Mouse (Mus musculus): Measurements from ENCODE around the gene Gcnt3. TPM values are rescaled to one million over a fixed set of nuclear protein-coding genes. Genes with fewer than 3 reads are reported as not detected.

The Gcnt3 gene
- polyA plus RNA-seq, 1 experiment = 5.6 TPM

- H3K27ac ChIP-seq (ENCODE audit: insufficient read depth, low read depth, low read length) = no peak overlapping the region
- H3K4me1 ChIP-seq (ENCODE audit: control insufficient read depth, insufficient read depth, insufficient read length, low read length) = peaks cover 2% of the 10 kb centered on the region; the same call in 1 of the 2 replicates
- peaks cover 42% of the 10 kb centered on the region for H3K36me3 ChIP-seq (ENCODE audit: control insufficient read depth, insufficient read depth, low read length)
- 86% methylated on average over 14 of the region's 14 CpGs for WGBS
- no peak for TF ChIP-seq CTCF (IDR thresholded peaks at IDR 0.05; ENCODE audit: extremely low read depth, insufficient read length, insufficient replicate concordance, low read depth, low read length)
- TF ChIP-seq POLR2A (IDR thresholded peaks at IDR 0.05; ENCODE audit: low read depth, low read length) = no peak
- no peaks in the 10 kb centered on the region for H3K27me3 ChIP-seq (ENCODE audit: control insufficient read depth, insufficient read depth, low read length)
- no peak overlapping the region for H3K4me3 ChIP-seq (ENCODE audit: low read depth, low read length)
Observed at GRCm38 (mm10) chr9:70007506-70008248, 30.2 kb downstream of the Gcnt3 start.

GRCm38 (mm10) chr9:70006984-70007383 lies 30.9 kb downstream of the Gcnt3 start:
- Histone ChIP-seq H3K27ac (ENCODE audit: insufficient read depth, low read depth, low read length) (no peak overlapping the region), H3K36me3 (ENCODE audit: control insufficient read depth, insufficient read depth, low read length) (peaks cover 46% of the 10 kb centered on the region), H3K4me3 (ENCODE audit: low read depth, low read length) (no peak overlapping the region), H3K4me1 (ENCODE audit: control insufficient read depth, insufficient read depth, insufficient read length, low read length) (peaks cover 2% of the 10 kb centered on the region; the same call in 1 of the 2 replicates), H3K27me3 (ENCODE audit: control insufficient read depth, insufficient read depth, low read length) (no peaks in the 10 kb centered on the region)
- TF ChIP-seq POLR2A (IDR thresholded peaks at IDR 0.05; ENCODE audit: low read depth, low read length) (no peak), CTCF (IDR thresholded peaks at IDR 0.05; ENCODE audit: extremely low read depth, insufficient read length, insufficient replicate concordance, low read depth, low read length) (no peak)
- 82% methylated on average over 5 of the region's 5 CpGs for WGBS

- TF ChIP-seq CTCF (IDR thresholded peaks at IDR 0.05; ENCODE audit: extremely low read depth, insufficient read length, insufficient replicate concordance, low read depth, low read length) (no peak), POLR2A (IDR thresholded peaks at IDR 0.05; ENCODE audit: low read depth, low read length) (no peak)
- H3K4me1 ChIP-seq (ENCODE audit: control insufficient read depth, insufficient read depth, insufficient read length, low read length) = peaks cover 2% of the 10 kb centered on the region; the same call in 1 of the 2 replicates
- H3K27me3 ChIP-seq (ENCODE audit: control insufficient read depth, insufficient read depth, low read length) = no peaks in the 10 kb centered on the region
- peaks cover 62% of the 10 kb centered on the region for H3K36me3 ChIP-seq (ENCODE audit: control insufficient read depth, insufficient read depth, low read length)
- H3K27ac ChIP-seq (ENCODE audit: insufficient read depth, low read depth, low read length) = peak overlapping the region; percentile 42; the same call in 1 of the 2 replicates
- no peak overlapping the region for H3K4me3 ChIP-seq (ENCODE audit: low read depth, low read length)
- 34% methylated on average over 10 of the region's 10 CpGs for WGBS
Observed at GRCm38 (mm10) chr9:70003516-70003915, 34.4 kb downstream of the Gcnt3 start.

GRCm38 (mm10) chr9:69999318-69999717 lies 38.6 kb downstream of the Gcnt3 start:
- TF ChIP-seq CTCF (IDR thresholded peaks at IDR 0.05; ENCODE audit: extremely low read depth, insufficient read length, insufficient replicate concordance, low read depth, low read length) (no peak), POLR2A (IDR thresholded peaks at IDR 0.05; ENCODE audit: low read depth, low read length) (no peak)
- H3K4me1 ChIP-seq (ENCODE audit: control insufficient read depth, insufficient read depth, insufficient read length, low read length) = peaks cover 2% of the 10 kb centered on the region; the same call in 1 of the 2 replicates
- H3K4me3 ChIP-seq (ENCODE audit: low read depth, low read length) = no peak overlapping the region
- H3K27ac ChIP-seq (ENCODE audit: insufficient read depth, low read depth, low read length) = no peak overlapping the region
- WGBS = 89% methylated on average over 1 of the region's 1 CpGs
- H3K36me3 ChIP-seq (ENCODE audit: control insufficient read depth, insufficient read depth, low read length) = peaks cover 57% of the 10 kb centered on the region
- no peaks in the 10 kb centered on the region for H3K27me3 ChIP-seq (ENCODE audit: control insufficient read depth, insufficient read depth, low read length)

GRCm38 (mm10) chr9:69994547-69994946 lies 43.3 kb downstream of the Gcnt3 start:
- 85% methylated on average over 5 of the region's 5 CpGs for WGBS
- H3K4me3 ChIP-seq (ENCODE audit: low read depth, low read length) = no peak overlapping the region
- no peaks in the 10 kb centered on the region for H3K4me1 ChIP-seq (ENCODE audit: control insufficient read depth, insufficient read depth, insufficient read length, low read length)
- peaks cover 29% of the 10 kb centered on the region for H3K36me3 ChIP-seq (ENCODE audit: control insufficient read depth, insufficient read depth, low read length)
- no peak for TF ChIP-seq CTCF (IDR thresholded peaks at IDR 0.05; ENCODE audit: extremely low read depth, insufficient read length, insufficient replicate concordance, low read depth, low read length)
- TF ChIP-seq POLR2A (IDR thresholded peaks at IDR 0.05; ENCODE audit: low read depth, low read length) = no peak
- H3K27ac ChIP-seq (ENCODE audit: insufficient read depth, low read depth, low read length) = no peak overlapping the region
- no peaks in the 10 kb centered on the region for H3K27me3 ChIP-seq (ENCODE audit: control insufficient read depth, insufficient read depth, low read length)

- 18% methylated on average over 1 of the region's 1 CpGs for WGBS
- H3K27ac ChIP-seq (ENCODE audit: insufficient read depth, low read depth, low read length) = no peak overlapping the region
Observed at GRCm38 (mm10) chr9:69993479-69993878, 44.4 kb downstream of the Gcnt3 start.

GRCm38 (mm10) chr9:69992841-69993277 lies 45.0 kb downstream of the Gcnt3 start:
- H3K4me3 ChIP-seq (ENCODE audit: low read depth, low read length) = no peak overlapping the region
- 23% methylated on average over 5 of the region's 5 CpGs for WGBS
- H3K4me1 ChIP-seq (ENCODE audit: control insufficient read depth, insufficient read depth, insufficient read length, low read length) = no peaks in the 10 kb centered on the region
- no peak overlapping the region for H3K27ac ChIP-seq (ENCODE audit: insufficient read depth, low read depth, low read length)
- TF ChIP-seq CTCF (IDR thresholded peaks at IDR 0.05; ENCODE audit: extremely low read depth, insufficient read length, insufficient replicate concordance, low read depth, low read length) (no peak), POLR2A (IDR thresholded peaks at IDR 0.05; ENCODE audit: low read depth, low read length) (no peak)
- peaks cover 16% of the 10 kb centered on the region for H3K36me3 ChIP-seq (ENCODE audit: control insufficient read depth, insufficient read depth, low read length)
- no peaks in the 10 kb centered on the region for H3K27me3 ChIP-seq (ENCODE audit: control insufficient read depth, insufficient read depth, low read length)

More at GRCm38 (mm10) chr9:69993479-69993878, 44.4 kb downstream of the Gcnt3 start:
- TF ChIP-seq CTCF (IDR thresholded peaks at IDR 0.05; ENCODE audit: extremely low read depth, insufficient read length, insufficient replicate concordance, low read depth, low read length) (no peak), POLR2A (IDR thresholded peaks at IDR 0.05; ENCODE audit: low read depth, low read length) (no peak)
- Histone ChIP-seq H3K36me3 (ENCODE audit: control insufficient read depth, insufficient read depth, low read length) (peaks cover 20% of the 10 kb centered on the region), H3K27me3 (ENCODE audit: control insufficient read depth, insufficient read depth, low read length) (no peaks in the 10 kb centered on the region), H3K4me3 (ENCODE audit: low read depth, low read length) (no peak overlapping the region), H3K4me1 (ENCODE audit: control insufficient read depth, insufficient read depth, insufficient read length, low read length) (no peaks in the 10 kb centered on the region)

Measured in small intestine, adult 2 months (tissue).